Comparison of ENCODE assay signal across 12 mouse cellular contexts in the genomic region with DNA sequence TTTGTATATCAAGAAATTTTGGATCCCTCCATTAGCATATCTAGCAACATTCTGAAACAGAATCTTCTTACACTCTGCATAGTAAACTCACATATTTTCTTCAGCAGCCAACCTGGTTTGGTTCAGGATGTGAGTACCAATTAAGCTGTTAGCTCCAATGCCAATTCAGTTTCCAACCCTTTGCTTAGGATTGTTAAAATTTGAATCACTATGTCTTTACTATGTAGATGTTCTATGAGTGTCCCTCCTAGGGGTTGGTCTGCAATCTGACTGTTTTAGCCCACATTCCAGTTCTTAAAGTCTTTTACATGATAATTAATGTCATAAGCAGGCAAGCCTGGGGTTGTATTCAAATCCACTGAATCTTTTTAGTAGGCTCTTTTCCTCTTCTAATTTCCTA.
"Had no signal": no experiment of that assay in that cellular context is flagged by ENCODE, and none has a peak within 500 bp of the region (broad histone marks: within the 10 kb centered on the region; RNA-seq: fewer than 3 reads in every experiment).

No protein-coding gene starts in this region.

- DNase-seq: left cerebral cortex, postnatal 4 days; liver; liver, embryonic 13.5 days; liver, postnatal 0 days; lung, adult 18-20 months; lung, adult 2 months; lung, embryonic 14.5 days; lung, postnatal 10 days; lung, postnatal 14 days; lung, postnatal 36 days; lung, postnatal 4 days; midbrain, embryonic 14.5 days had no signal
